Mouse (Mus musculus) layer of hippocampus, adult 9-10 months (tissue): ENCODE measurements around the gene B3gnt2.

Experiments used
- DNase-seq: peaks from one replicate; pipeline ENCODE4 v3.0.0; 2022; ENCODE audit warnings: low spot score

The B3gnt2 gene

GRCm38 (mm10) chr11:22871628-22872306 is 11.0 kb upstream of the B3gnt2 start:
- no peak for DNase-seq

DNA sequence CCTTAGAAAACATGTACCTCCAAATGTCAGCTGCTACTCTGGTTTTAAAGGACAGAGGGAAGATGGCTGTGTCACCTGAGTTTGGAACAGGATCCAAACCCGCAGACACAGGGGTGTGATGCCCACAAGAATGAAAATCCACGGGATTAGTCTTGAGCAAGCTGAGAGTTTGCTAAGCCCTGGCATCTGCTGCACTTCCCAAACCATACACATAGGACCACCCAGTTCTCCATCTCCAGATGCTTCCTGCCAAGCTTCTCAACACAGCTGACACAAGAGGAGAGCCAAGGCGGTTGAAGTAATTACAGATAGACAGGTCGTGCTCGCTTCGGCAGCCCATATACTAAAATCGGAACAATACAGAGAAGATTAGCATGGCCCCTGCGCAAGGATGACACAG is 7.8 kb upstream of the B3gnt2 start:
- no peak for DNase-seq

DNA sequence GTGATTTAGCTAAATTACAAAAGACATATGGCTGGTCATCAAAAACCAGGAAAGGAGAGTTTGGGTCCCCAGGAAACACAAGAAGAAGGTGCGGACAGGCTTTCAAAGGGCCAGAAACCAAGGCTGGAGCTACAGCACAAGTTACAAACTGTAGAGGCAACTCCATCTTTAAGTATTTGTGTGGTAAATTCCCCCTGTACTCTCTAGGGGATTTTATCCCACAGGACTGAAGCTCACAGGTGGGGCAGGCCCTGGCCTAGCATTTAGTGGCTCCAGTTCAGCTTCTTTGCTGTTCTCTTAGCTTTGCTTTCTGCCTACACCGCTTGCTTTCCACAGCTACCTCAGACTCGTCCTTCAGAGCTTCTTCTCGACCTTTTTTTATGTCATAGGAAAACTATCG is 6.9 kb upstream of the B3gnt2 start:
- DNase-seq = no peak

DNA sequence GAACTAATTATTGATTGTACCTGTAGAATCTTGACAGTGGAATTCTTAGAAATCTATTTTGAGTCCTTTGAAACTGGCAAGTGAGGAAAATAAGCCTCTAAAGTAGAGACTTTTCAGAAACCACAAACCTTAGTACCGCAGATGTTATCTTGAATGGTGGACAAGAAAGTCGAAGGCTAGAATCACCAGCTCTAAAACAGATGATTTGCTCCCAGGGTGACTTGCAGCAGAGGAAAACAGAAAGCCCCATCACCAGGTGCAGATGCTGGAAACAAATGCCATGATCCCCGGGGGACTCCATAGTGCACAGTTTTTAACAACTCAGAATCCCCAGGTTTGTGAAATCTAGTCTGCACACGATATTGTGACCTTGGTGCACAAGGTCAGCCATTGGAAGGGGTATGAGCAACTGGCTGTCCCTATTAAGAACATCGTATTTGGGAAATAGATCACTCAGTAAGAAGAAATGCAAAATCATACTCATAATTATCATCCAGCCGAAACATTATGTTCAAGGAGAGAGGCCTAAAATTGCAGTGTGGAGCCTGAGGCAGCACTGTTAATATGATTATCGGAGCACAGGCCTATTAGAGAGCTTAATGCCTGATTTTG is 5.0 kb upstream of the B3gnt2 start:
- DNase-seq = no peak

DNA sequence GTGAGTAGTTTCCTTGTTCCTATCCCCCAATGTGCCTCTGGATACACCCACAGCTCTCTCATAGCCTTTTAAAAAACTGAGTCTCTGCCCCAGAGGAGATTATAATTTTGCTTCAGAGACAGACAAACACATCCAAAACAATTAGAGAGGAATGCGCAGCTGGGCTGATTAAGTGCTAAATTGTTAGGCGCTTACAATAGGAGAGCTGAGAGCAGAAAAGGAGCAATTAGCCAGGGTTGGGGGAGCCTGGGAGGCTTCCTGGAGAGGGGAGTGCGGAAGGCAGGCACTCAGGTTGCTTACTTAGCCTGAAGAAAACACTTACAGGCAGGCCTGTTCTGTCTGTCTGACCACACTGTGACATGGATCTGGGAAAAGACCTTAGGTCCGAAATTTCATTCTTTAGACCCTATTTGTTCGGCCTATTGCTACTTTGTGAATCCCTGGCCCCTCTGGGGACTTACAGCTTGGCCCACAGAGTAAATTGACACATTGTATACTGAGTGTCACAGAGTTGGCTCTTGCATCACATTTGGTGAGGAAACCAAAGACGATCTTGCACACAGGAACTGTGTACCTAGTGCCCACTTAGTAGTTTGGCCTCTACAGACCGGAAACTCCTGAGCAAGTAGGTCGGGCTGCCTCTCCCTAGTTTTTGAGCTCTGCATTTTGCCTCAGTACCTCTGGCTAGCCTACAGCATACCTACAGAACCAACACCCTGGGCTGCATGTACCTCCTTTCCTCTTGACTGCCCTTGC is 3.7 kb upstream of the B3gnt2 start:
- no peak for DNase-seq

- DNase-seq = no peak
These were observed 2.8 kb upstream of the B3gnt2 start for GRCm38 (mm10) chr11:22863581-22863980.

DNA sequence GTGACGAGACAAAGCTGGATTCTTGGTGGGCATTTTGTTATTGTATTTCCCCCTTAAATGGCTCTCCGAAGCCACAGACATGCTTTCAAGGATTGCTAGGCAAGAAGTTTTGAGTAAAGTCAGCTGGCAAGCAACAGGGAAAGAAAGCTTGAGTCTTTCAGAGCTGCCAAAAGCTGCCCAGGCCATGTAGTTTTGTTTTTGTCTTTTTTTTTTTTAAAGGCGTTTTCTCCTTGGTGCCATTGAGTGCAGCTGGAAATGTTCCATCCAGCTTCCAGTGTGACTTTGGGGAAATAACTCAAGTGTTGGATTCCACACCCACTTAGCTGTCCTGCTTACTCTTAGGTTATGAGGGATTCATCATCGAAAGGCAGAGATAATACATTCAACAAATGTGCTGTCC is 554 bp upstream of the B3gnt2 start:
- no peak for DNase-seq

DNA sequence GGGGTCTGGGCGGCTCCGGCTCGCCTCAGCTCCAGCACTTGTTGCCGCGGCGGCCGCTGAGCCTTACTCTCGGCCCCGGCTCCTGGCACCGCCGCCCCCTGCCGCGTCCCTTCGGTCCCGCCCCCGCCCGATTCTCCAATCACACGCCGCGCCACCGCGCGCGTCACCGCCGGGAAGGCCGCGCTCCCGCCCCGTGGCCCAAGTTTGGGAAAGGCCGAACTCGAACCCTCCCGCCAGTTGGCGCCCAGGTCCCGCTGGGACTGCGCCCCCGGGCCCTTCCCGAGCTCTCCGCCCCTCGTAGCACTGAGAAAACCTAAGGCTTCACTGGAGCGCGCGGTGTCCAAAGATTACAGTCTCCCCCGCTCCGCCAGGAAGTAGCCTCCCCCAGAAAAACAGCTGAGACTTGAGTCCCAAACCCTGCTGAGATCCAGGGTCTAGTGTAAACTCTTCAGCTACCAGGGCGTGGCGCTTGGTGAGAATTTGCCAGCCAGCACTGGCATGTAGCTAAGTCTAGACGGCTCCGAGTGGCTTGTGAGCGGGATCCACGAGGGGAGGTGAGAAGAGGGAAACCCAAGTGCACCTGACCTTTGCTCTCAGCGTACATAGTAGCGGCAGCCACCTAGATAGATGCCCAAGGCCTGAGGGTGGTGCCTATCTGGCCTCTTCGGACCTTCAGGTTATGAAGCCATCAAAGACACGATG is 977 bp downstream of the B3gnt2 start:
- no peak for DNase-seq

DNA sequence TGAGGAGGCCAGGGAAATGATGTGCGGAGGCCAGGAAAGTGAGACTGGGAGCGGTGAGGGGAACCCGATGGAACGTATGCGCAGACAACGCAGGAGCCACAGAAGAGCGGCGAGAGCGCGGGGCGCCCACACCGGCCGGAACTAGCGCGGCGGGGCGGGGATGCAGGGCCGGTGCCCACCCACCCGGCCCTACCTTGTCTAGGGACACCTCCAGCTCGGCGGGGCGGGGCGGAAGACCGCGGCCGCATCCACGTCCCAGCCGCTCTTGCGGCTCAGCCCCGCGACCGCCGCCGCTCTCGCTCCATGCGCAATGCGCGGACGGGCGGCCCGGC is 1.5 kb downstream of the B3gnt2 start:
- no peak for DNase-seq

DNA sequence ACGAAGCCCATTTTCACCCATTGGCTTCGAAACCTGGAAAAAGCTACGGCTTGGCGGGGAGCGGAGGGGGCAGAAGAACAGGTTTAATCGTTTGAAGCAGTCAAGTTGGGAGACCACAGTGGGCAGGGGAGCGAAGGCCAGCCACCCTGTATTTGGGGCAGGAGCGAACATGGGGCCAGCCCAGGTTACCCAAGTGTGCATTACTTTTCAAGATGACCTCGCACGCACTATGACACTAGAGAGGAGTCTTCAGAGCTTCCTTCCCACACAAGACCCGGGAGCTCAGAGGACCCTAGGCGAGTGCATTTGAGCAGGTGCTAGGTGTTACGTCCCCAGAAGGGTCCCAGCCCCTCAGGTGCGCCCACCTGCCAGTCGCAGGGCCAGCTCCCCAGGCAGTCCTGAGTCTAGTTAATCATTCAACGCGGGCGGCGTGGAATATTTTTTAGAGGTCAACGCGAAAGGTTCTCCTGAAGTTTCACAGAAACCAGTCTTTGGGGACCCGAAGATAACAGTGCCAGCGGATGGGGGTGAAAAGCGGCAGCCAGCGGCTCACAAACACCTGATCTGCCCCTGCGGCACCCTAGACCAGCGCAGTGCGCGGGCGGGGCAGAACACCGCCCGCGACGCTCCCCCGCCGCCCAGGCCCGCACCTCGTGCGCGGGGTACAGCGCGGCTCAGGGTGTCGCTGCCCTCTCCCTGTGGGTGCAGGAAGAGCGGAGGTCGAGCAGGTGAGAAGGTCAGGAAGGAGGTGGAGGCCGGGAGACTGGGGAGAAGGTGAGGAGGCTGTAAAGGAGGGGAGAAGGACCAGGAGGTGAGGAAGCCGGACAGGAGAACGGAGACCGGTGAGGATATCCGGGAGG is 2.1 kb downstream of the B3gnt2 start:
- no peak for DNase-seq

DNA sequence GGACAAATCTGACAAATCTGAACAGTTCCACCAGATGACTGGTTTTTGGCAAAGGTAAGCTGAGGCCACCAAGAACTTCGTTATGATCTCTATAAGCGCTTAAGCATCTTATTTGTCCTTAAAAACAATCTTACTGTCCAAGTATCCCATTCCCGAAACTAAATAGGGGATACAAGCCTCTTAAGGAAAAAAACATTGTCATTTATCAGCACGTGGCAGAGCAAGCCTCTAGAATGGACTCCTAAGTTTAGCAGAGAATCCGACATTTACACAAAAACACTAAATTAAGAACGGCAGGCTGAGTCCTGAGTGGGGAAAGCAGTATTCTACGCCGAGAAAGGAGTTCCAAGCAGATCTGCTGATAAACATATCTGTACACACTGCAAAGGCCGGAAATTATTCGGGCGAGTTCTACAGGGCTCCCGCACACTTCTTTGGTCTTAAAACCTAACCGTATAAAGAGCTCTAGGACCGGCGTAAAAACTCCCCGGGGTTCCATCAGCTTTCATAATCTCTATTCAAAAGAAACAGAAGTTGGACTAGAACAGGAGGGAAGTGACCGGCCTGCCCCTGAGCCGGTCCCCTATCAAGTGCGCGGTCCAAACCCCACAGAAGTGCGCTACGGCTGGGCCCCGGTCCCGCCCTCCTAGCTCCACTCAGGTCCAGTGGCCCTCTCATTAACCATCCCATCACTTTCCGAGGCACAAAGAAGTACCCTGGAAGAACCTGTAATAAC is 2.9 kb downstream of the B3gnt2 start:
- DNase-seq = no peak

- no peak for DNase-seq
These were observed 3.6 kb downstream of the B3gnt2 start for GRCm38 (mm10) chr11:22857106-22857704.

DNA sequence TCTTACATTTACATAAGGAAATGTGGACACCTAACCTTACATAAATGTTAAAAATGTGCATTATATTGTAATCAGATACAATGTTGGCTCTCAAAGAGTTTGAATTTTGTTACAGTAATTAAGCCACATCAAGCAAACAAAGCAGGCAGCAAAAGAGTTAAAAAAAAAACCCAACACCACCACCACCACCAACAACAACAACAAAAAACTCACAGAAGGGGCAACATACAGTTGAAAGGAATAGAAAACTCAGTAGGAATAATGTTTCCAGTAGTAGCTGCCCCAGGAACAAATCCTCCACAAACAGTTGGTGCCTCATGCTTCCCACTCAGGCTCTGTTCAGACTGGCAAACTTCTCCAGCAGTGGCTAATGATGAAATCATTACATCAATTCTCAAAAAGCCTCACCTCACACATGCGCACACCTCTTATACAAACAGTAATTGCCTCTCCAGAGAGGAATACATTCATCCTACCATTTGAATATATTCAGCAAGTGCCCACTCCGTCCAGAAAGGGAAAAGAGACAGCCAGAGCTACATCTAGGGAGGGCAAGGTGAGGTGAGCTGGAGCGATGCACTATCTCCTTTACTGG is 4.3 kb downstream of the B3gnt2 start:
- DNase-seq = no peak

- DNase-seq = no peak
These were observed 6.2 kb downstream of the B3gnt2 start for GRCm38 (mm10) chr11:22854571-22854970.

- DNase-seq = no peak
These were observed 7.1 kb downstream of the B3gnt2 start for GRCm38 (mm10) chr11:22853477-22854157.

DNA sequence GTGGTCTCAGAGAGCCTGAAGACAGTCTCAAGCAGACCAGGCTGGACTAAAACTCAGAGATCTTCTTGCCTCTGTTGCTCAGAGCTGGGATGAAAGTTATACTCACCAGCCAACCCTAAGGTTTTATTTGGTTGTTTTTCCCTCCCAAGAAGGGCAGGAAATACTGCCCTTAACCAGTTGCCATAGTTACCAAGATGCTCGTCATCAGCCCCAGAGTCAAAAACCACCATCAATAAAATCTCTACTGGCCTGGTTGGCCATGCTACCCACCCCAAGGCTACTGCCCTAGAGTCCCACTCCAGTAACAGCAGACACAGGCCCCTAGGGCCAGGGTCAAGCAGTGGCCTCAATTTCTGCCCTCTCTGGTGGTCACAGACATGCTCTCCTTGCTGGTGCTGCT is 8.3 kb downstream of the B3gnt2 start:
- DNase-seq = no peak

- no peak for DNase-seq
These were observed 9.3 kb downstream of the B3gnt2 start for GRCm38 (mm10) chr11:22851416-22851815.

DNA sequence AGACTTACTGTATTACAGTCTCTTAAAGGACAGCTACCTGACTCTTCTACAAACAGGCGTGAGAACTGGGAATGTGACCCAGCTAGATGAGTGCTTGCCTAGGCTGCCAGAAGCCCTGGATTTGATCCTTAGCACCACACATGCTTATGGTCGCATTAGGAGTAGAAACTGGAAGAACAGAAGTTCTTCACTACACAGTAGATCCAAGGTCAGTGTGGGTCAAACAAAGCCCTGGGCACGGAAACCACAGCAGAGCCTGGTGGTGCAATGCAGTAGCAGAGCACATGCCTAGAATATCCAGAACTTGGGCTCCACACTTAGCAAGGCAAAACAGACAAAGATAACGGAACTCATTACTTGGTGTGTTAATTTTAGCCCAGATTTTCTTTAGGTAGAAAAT is 10.7 kb downstream of the B3gnt2 start:
- no peak for DNase-seq

GRCm38 (mm10) chr11:22848649-22849195 is 12.0 kb downstream of the B3gnt2 start:
- DNase-seq = no peak
